Mouse (Mus musculus) small intestine, adult 2 months (tissue): Measurements from ENCODE around the gene Gne.

Experiments used
- CTCF ChIP-seq: fragments of 200-500 bp; IDR thresholded peaks from 2 replicates; pipeline ENCODE4 v1.5.1; 2012; ENCODE audit warnings: low read depth, mild to moderate bottlenecking, control low read depth, inconsistent platforms, low read length, moderate library complexity, mixed read lengths; ENCODE audit not compliant: insufficient replicate concordance, insufficient read length; ENCODE audit errors: extremely low read depth
- POLR2A ChIP-seq: fragments of 200-500 bp; IDR thresholded peaks from 2 replicates; pipeline ENCODE4 v1.6.1; 2012; ENCODE audit warnings: low read depth, mild to moderate bottlenecking, control low read depth, inconsistent platforms, low read length, moderate library complexity

DNA sequence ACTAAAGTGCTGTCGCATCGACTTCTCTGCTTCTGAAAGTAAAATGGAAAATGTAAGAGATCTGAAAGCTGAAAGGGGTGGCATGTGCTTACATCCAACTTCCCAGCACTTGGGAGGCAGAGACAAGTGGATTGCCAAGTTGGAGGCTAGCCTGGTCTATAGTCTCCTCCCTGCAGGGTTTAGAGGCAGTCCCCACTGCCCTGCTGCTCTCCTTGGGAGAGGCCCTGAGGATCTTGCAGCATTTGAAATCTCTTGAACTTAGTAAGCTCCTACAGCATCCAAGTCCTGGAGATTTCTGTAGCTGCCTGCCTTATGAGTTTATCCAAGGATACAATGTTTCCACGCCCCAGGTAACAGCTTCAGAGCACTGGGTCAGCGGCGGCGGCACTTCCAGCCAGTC is 24.3 kb upstream of the Gne start:
- no peak for TF ChIP-seq POLR2A
- no peak for TF ChIP-seq CTCF
